Mouse (Mus musculus) liver, adult 2 months (tissue): Measurements from ENCODE around the gene Skap2. TPM values are rescaled to one million over a fixed set of nuclear protein-coding genes. Genes with fewer than 3 reads are reported as not detected.

Source experiments
- DNase-seq: peaks from one replicate; pipeline ENCODE4 v3.0.0-alpha.2; 2011; ENCODE audit warnings: low read depth, low spot score; ENCODE audit errors: extremely low read depth
- H3K27ac ChIP-seq: fragments of 200-500 bp; replicated peaks from 2 replicates; pipeline ENCODE4 v1.5.1; 2012; ENCODE audit warnings: low read depth, mild to moderate bottlenecking, control low read depth, inconsistent platforms, low read length; ENCODE audit not compliant: insufficient read depth
- H3K27me3 ChIP-seq: fragments of 200-500 bp; 2 replicates; pipeline ENCODE4 v1.6.1; 2012; ENCODE audit warnings: mild to moderate bottlenecking, moderate library complexity, low read length, inconsistent platforms; ENCODE audit not compliant: control insufficient read depth, insufficient read depth
- H3K36me3 ChIP-seq: fragments of 200-500 bp; 2 replicates; pipeline ENCODE4 v1.6.1; 2012; ENCODE audit warnings: low read length, inconsistent platforms; ENCODE audit not compliant: control insufficient read depth, insufficient read depth
- H3K4me1 ChIP-seq: fragments of 200-500 bp; 2 replicates; pipeline ENCODE4 v1.6.1; 2011; ENCODE audit warnings: low read length; ENCODE audit not compliant: control insufficient read depth, insufficient read depth
- H3K4me3 ChIP-seq: fragments of 200-500 bp; 2 replicates; pipeline ENCODE4 v1.5.1; 2011; ENCODE audit warnings: low read depth, mild to moderate bottlenecking, control low read depth, low read length, moderate library complexity; ENCODE audit not compliant: insufficient read depth
- H3K79me2 ChIP-seq: fragments of 200-500 bp; 2 replicates; pipeline ENCODE4 v1.6.1; 2012; ENCODE audit warnings: inconsistent platforms, mild to moderate bottlenecking, low read length, moderate library complexity; ENCODE audit not compliant: control insufficient read depth, insufficient read depth
- H3K9ac ChIP-seq: fragments of 200-500 bp; 2 replicates; pipeline ENCODE4 v1.6.1; 2012; ENCODE audit warnings: low read depth, mild to moderate bottlenecking, control low read depth, inconsistent platforms, low read length
- CTCF ChIP-seq: fragments of 200-500 bp; IDR thresholded peaks from 2 replicates; pipeline ENCODE4 v1.5.1; 2011; ENCODE audit warnings: low read depth, low read length, control low read depth
- POLR2A ChIP-seq: fragments of 200-500 bp; IDR thresholded peaks from 2 replicates; pipeline ENCODE4 v1.6.1; 2011; ENCODE audit warnings: low read length, control low read depth; ENCODE audit not compliant: insufficient read depth; ENCODE audit errors: extremely low read depth
- WGBS: fragments of 180-500 bp; shearing (Covaris S2); methylation state at CpG from one replicate; pipeline ENCODE4 v1.1.7; 2018; 5-methylcytosine and 5-hydroxymethylcytosine counted together
- polyA plus RNA-seq: library from polyadenylated mRNA; depleted of rRNA; stranded (reverse); fragments of >200 nt; gene quantifications from 2 replicates; pipeline ENCODE4 v1.2.3, GENCODE M21; 2012
- total RNA-seq: library from RNA; depleted of rRNA; stranded (reverse); fragments of >200 nt; gene quantifications from 2 replicates; pipeline ENCODE4 v1.2.3, GENCODE M21; 2014

Skap2 gene
- total and polyA plus RNA-seq, 2 experiments, result 4.0 to 15.6 TPM

DNA sequence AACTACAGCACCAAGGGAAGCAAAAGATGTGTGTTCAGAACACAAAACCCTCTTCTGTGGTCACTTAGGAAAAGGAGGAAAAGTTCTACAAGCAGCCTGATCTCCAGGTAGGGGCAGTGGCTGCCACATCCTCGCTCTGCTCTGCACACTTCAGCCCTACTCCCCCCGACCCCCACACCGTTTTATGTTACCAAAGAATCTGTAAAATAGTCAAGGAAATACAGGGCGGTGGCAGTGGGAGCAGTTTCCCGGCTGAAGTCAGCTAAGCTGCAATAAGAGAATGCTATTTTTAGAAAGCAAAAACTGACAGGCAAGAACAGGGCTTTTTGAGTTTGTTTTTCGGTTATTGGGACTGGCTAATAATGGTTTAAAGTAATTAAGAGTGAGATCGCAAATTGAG, 160.8 kb downstream of the Skap2 start:
- DNase-seq, result no peak
- WGBS, result 72% methylated on average over 7 of the region's 7 CpGs
- no peaks in the 10 kb centered on the region for H3K4me1 ChIP-seq
- no peaks in the 10 kb centered on the region for H3K36me3 ChIP-seq
- H3K4me3 ChIP-seq, result no peak overlapping the region
- H3K79me2 ChIP-seq, result no peaks in the 10 kb centered on the region
- H3K9ac ChIP-seq, result no peak overlapping the region
- no peak overlapping the region for H3K27ac ChIP-seq
- H3K27me3 ChIP-seq, result no peaks in the 10 kb centered on the region
- no peak for TF ChIP-seq CTCF
- TF ChIP-seq POLR2A, result no peak

DNA sequence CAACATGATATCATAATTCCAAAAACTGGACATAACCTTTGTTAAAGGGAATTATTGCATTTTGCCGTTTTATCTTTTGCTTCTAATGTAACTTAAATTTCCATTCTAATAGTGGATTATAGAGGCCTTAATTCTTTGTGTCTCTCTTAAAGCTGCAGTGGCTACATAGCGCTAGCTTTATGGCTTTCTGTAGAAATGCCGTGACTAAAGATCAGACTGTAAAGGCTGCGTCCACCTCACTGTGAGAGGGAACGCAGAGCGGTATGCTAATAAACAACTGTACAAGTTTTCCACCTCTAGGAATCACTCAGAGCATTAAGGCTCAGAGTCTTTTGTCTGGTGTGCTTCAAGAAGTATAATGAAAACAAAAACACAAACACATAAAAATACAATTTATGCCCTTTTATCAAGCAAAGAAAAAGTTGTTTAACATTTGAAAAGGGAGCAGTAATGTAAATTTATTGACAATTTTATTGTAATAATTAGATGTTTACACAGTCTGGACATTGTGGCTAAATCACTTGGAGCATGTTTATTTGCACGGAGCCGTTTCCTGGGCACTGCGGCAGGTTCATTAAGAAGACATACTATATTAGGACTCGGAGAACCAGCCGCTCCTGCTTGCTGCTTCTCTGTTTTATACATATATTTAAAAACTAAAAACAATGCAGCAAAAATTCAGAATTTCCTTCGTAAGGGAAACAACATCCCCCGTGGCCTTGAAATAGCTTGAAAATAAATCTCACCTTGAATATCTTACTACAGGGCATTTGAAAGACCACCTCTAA, 162.1 kb downstream of the Skap2 start:
- Histone ChIP-seq H3K27ac (no peak overlapping the region), H3K27me3 (no peaks in the 10 kb centered on the region), H3K4me1 (no peaks in the 10 kb centered on the region), H3K79me2 (no peaks in the 10 kb centered on the region), H3K36me3 (no peaks in the 10 kb centered on the region), H3K9ac (no peak overlapping the region), H3K4me3 (no peak overlapping the region)
- TF ChIP-seq CTCF, result no peak
- no peak for TF ChIP-seq POLR2A
- 95% methylated on average over 13 of the region's 13 CpGs for WGBS
- no peak for DNase-seq

DNA sequence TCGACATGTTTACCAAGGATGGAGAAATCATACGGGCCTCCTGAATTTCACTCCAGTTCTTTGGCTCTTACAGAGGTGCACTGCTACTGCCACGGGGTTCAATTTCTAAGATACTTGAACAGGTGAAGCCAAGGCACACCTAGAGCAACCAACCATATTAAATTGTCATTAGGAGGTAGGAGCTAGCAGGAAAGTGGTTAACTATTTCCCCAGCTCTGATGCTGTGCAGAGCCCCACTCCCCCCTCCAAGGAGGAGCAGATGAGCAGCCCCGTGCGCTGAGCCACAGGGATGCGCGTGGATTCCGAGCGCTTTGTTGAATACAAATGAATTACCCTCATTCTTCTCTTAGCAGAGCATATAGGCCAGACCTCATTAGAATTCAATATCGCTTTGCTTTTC, 162.8 kb downstream of the Skap2 start:
- peak; percentile 8 for DNase-seq
- no peak for TF ChIP-seq POLR2A
- no peak for TF ChIP-seq CTCF
- H3K9ac ChIP-seq, result no peak overlapping the region
- H3K4me3 ChIP-seq, result no peak overlapping the region
- H3K79me2 ChIP-seq, result no peaks in the 10 kb centered on the region
- 67% methylated on average over 10 of the region's 10 CpGs for WGBS
- H3K36me3 ChIP-seq, result no peaks in the 10 kb centered on the region
- H3K27me3 ChIP-seq, result no peaks in the 10 kb centered on the region
- no peaks in the 10 kb centered on the region for H3K4me1 ChIP-seq
- no peak overlapping the region for H3K27ac ChIP-seq

DNA sequence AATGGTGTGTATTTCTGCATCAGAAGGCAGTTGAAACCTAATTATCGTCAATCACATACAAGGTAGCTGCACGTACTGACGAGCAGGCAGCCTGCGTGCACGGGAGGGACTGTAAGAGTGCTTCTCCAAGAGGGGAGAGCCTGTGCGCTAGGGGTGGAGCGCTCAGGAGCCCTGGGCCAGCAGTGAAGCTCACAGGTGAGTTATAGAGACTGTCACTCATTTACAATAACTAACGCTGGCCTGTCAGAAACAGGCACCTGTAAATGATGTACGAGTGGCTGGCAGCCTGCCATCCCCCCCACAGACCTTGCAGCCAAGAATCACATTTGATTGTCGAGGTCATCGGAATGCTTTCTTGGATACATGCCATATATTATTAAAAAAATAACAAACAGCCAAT, 168.2 kb downstream of the Skap2 start:
- no peak overlapping the region for H3K9ac ChIP-seq
- TF ChIP-seq POLR2A (no peak), CTCF (no peak)
- H3K36me3 ChIP-seq, result no peaks in the 10 kb centered on the region
- no peaks in the 10 kb centered on the region for H3K27me3 ChIP-seq
- H3K4me3 ChIP-seq, result no peak overlapping the region
- H3K4me1 ChIP-seq, result no peaks in the 10 kb centered on the region
- no peaks in the 10 kb centered on the region for H3K79me2 ChIP-seq
- H3K27ac ChIP-seq, result no peak overlapping the region
- no peak for DNase-seq
- WGBS, result 68% methylated on average over 11 of the region's 11 CpGs

DNA sequence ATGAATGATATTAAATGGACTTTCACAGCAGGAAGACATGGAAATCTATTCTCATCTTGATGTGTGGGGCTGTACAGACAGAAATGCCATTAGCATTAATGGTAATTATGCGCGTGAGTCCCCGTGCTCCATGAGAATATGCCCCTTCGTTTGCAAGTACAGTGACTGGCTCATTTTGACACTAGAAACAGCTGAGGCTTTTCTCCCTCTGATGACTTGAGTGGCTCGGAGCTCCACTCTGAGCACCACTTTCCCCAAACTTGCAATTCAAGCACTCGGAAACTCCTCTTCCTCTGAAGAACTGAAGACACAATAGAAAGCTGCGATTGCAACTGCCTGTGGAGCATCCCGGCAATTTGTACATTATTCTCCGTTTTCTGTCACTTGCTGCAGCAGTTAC, 169.3 kb downstream of the Skap2 start:
- H3K27me3 ChIP-seq, result no peaks in the 10 kb centered on the region
- H3K4me1 ChIP-seq, result no peaks in the 10 kb centered on the region
- H3K4me3 ChIP-seq, result no peak overlapping the region
- H3K27ac ChIP-seq, result no peak overlapping the region
- no peaks in the 10 kb centered on the region for H3K79me2 ChIP-seq
- WGBS, result 88% methylated on average over 9 of the region's 9 CpGs
- no peak for DNase-seq
- H3K36me3 ChIP-seq, result no peaks in the 10 kb centered on the region
- no peak overlapping the region for H3K9ac ChIP-seq
- TF ChIP-seq POLR2A (no peak), CTCF (no peak)

DNA sequence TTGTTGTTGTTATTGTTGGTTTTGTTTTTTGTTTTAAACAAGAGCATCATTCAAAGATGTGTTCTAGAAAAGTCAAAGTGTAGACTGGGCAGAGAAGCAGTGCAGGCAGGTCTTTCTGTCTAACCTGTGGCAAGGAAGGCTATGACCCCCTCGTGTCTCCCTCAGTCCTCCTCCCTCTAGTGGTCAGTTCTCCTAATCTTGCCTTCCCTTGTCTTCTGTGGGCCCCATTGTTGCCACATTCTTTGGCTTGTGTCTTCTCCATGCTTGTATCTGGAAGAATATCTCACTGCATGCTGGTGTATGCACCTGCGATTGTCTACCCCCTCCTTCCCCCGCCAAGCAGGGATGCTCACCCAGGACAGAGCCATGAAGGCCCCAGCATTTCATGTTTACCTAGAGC, 174.2 kb downstream of the Skap2 start:
- Histone ChIP-seq H3K27me3 (no peaks in the 10 kb centered on the region), H3K79me2 (no peaks in the 10 kb centered on the region), H3K4me3 (no peak overlapping the region), H3K27ac (no peak overlapping the region), H3K36me3 (no peaks in the 10 kb centered on the region), H3K9ac (no peak overlapping the region), H3K4me1 (no peaks in the 10 kb centered on the region)
- 83% methylated on average over 3 of the region's 3 CpGs for WGBS
- TF ChIP-seq CTCF (no peak), POLR2A (no peak)
- DNase-seq, result no peak
